Mouse (Mus musculus): ENCODE data around the gene Ift122.
A peak's percentile ranks its signal among the peaks of the same experiment; 100 is the strongest.
"Not testable (repeated sequence)": the region's sequence is repeated elsewhere in the genome, so short reads cannot be mapped to it uniquely, and the experiment has no call there.

Gene Ift122

DNA sequence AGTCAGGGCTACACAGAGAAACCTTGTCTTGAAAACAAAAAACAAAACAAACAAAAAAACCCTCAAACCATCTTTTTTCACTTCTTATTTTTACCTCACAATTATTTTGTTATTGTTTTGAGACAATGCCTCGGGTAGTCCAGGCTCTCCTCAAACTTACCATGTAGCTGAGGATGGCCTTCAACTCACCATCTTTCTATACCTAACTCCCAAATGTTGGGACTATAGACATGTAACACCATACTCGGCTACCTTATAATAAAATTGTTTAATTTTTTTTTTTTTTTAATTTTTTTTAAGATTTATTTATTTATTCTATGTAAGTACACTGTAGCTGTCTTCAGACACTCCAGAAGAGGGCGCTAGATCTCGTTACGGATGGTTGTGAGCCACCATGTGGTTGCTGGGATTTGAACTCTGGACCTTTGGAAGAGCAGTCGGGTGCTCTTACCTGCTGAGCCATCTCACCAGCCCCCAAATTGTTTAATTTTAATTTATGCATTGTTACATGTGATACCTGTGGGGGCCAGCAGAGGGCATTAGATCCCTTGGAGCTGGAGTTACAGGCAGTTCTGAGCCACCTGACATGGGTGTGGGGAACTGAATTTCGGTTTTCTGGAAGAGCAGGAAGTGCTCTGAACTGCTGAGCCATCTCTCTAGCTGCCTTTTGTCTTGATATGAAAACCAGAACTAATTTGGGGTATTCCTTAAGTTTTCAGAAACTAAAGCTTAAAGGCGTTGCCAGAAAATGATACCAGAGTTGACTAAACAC, 6.4 kb upstream of the Ift122 start:
- DNase-seq: peak; percentile 58

DNA sequence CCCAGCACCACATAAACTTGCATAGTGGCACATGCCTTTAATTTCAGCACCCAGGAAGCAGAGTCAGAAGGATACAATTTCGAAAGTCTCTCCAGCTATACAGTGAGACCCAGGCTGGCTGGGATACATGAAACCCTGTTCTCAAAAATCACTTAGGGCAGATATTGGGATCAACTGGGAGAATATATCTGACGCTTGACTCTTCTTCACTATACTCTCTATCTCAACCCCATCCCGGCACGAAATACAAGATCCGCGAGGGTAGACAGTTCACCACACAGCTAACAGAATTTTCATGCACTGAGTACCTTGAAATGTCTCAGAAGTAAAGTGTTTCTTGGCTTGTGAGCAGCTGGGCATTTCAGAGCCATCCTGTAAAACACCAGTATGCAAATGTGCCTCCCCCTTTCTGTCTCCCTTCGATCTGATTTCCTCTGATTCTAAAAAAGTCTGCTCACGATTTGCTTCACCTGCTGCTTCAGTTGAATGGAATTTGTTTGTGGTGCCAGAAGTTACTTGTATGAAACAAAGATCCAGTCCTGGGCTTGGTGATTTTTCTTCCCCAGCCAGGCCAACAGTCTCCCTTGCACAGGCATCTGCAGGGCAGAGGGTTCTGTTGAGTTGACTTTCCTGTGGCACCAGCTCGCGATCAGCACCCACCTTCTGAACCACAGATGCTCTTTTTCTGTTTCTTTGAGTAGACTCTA, 4.5 kb upstream of the Ift122 start:
- no peak for DNase-seq

DNA sequence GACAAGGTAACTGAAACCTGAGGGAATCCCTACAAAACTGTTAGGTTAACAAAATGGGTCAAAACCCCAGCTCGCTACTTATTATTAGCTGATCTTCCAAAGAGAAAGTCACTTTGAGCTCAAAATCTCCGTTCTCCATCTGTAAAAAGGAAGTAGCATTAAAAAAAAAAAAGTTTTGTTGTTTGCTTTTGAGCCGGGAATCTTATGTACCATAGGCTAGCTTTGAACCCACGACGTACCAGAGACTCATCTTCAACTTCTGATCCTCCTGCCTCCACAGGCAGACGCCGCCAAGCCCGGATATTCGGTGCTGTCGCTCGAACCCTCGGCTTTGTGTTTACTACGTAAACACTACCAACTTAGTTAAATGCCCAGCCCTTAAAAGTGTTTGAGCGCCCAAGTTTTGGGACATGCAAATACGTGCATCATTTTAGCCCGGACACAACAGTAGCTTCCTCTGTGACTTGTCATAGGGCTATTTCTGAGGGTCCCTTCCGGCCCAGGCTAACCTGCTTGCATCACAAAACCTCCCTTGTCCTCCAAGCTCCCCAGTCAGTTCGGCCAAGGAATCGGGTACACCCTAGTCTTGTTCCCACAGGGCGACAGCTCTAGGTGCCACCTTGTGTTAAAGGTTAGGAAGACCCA, 702 bp upstream of the Ift122 start:
- DNase-seq: no peak

DNA sequence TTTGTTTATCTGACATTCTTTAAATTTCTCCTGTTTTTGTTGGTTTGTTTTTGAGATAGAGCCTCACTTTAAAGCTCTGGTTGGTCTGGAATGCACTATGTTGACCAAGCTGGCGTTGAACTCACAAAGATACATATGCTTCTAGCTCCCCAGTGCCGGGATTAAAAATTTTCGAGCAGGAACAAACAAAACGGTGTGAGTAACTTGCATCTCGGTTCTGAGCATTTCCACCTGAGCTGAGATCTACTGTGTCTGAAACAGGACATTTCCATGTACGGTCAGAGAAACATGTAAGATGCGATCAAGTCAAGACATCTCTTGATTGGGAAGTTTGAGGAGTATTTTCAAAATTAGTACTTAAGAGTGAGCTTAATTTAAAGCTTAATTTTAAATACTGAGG, 715 bp downstream of the Ift122 start:
- peak; percentile 24 for DNase-seq

DNA sequence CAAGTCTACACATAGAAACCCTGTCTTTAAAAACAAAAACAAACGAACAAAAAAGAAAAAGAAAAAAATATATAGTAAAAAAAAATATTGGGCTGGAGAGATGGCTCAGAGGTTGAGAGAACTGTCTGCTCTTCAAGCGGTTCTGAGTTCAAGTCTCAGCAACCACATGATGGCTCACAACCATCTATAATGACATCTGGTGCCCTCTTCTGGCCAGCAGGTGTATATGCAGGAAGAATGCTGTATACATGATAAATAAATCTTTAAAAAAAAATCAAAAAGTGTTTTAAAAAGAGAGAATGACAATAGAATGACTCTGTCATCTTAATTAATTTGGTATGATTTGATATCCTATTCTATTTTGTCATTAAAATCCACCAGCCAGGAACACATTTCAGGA, 1.2 kb downstream of the Ift122 start:
- DNase-seq: no peak

DNA sequence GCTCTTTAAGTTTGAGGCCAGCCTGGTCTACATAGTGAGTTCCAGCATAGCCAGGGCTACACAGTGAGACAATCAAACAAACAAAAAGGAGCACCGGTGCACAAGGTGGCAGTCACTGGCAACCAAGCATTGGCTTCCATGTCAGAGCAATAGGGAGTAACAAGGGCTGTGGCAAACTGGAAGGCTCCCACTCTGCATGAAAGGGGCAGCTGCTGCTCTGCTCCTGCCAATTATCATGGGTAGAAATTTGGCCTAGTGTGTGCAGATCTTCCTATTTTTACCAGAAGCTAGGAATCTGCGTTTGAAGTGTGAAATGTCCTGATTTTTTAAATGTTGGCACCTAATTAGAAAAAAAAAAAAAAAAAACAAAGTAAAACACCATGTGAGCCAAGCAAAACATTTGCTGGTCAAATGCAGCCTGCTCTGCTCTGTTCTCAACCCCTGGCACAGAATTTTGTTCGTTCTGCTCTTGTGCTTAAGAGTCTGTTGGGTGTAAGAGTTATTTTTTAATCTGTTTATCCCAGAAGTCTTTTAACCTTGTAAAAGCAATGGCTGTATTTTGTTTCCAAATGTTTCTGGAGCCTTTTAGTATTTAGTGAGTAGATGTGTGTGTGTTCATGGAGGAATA, 2.6 kb downstream of the Ift122 start:
- DNase-seq: no peak

DNA sequence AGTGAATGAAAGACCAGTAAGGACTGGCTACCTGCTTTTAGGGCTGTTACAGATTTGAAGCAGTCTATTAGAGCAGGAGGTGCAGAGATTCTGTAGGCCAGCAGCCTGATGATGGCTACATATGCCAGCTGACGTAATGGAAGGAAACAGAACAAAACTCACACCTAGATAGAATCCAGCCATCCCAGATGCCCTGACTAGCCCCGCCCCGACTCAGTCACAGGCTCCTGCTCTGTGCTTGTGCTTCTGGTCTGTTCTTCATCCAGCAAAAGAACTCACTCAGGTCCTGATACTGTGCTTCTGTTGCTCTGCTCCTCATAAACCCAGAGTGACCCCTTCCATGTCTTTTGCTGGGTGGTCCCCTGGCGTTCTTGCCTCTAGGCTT, 3.1 kb downstream of the Ift122 start:
- no peak for DNase-seq

DNA sequence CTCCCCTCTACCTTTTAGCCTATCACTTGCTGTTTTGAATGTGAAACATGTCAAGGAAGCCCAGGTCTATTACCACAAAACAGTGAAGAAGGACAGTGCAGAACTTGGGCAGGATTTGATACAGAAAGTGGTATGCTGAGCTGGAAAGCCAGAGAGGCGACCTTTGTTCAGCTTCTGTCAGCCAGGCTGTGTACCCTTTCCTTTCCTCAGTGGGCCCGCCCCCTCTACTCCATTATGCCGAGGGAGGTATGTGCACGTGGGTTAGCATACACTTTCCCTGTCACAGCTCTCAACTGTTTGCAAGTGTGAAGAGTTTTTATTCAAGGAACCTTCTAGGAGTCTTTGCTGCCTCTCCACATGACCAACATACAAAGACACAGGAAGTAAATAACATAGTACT, 6.0 kb downstream of the Ift122 start:
- no peak for DNase-seq

DNA sequence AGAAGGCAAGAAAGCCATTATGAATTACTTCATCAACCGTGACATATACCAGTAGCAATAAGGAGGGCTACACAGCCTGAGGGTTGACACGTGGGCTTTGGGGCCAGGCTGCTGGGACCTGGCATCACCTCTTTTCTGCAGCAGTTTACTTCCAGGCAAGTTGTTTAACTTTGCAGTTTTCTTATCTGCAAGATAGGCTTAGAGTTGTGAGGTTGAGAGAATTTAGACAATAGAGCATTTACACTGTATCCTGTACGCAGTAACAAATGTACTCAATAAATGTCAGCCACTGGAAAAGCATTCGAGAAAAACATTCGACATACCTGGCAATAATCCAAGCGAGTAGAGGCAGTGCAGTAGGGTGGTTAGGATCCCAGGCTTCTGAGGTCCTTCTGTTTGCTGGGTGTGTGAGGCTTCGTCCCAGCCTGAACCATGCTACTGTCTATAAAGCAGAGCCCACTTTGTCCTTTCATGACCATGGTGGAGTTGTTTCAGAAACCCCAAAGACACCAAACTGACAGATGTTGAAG, 6.8 kb downstream of the Ift122 start:
- DNase-seq: no peak

DNA sequence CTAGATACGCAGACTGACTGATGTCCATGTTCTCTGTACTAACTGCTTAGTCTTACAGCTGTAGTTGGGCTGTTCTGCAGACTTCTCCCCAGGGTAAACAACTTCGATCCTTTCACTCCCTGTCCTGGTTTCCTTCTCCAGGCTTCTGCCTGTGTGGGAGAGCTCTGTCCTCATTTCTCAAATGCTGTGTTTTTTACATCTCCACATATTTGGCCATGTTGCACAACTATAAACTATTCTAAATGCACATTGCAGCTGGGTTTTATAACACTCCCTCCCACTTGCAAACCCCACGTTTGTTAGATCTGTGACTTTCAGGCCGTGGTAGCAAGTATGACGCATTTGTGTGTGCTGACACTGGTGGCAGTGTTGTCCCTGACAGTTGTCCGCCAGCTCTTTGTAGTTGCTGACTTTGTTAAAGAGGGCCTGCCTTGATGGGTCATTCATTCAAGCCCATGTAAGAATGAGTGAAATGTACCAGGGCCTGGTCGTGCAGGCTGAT, 10.1 kb downstream of the Ift122 start:
- no peak for DNase-seq

DNA sequence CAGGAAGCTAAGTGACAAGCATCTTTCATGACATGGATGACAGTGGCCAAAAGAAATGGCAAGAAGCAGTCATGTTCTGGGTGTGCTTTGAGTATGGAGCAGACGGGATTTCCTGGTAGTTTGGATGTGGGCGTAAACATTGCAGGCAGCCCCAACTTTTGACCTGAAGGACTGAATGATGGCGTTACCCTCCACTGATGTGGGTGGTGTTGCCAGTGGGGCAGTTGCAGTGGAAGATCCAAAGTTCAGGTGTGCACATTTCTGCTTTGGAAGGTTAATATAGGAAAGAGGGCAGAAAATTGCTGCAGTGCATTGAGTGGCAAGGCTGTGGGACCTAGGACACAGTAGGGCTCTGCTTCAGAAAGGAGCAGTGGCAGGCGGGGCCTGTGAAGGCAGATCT, 12.0 kb downstream of the Ift122 start:
- DNase-seq: no peak

DNA sequence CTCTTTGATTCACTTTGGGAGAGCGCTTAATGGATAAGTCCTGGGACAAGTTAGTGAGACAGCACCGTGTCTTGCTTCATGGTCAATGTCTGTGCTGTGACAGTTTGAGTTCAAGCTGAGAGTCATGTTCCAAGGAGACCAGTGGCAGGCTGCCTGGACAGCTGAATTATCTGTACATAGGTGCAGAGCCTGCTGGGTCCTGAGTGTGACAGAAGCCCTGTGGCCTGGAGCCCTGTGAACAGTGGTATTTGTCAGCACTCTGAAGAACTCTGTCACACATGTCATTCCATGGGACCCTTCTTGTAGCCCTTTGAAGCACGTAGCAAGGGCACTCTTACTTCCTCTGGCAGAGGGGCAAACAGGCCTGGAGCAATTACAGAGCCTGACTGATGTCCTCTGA, 13.9 kb downstream of the Ift122 start:
- not testable (repeated sequence) for DNase-seq

DNA sequence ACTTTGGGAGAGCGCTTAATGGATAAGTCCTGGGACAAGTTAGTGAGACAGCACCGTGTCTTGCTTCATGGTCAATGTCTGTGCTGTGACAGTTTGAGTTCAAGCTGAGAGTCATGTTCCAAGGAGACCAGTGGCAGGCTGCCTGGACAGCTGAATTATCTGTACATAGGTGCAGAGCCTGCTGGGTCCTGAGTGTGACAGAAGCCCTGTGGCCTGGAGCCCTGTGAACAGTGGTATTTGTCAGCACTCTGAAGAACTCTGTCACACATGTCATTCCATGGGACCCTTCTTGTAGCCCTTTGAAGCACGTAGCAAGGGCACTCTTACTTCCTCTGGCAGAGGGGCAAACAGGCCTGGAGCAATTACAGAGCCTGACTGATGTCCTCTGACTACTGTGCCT, 18.0 kb downstream of the Ift122 start:
- not testable (repeated sequence) for DNase-seq

DNA sequence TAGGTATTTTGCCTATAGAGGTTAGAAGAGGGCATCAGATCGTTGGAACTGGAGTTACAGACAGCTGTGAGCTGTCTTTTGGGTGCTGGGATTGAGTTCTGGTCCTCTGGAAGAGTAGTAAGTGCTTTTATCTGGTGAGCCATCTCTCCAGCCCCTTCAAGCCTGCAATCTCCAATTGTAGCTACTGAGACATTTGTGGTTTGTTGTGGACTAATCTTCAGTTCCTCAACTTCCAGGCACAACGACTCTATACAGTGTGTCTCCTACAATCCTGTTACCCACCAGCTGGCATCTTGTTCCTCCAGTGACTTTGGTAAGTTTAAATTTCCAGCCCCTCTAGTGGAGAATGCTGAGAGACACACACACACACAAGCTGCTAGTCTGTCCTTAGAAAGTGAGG, 24.0 kb downstream of the Ift122 start:
- DNase-seq: no peak

DNA sequence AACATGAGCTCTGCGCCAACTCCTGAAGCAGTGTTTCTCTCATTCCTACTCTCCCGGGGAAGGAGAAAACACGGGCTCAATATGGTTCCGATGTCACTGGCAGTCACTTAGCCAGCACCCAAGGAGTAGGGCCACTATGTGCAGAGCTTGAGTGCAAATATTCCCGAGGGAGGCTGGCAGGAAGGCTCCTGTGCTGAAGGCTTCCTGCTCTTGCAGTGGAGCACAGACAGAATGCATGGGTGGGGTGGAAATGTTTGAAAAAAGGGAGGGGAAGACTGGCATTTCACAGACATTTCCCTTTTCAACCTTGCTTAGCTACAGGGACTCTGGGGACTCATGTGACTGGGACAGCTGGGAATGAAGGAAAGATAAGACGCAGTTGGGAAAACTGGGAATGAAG, 25.4 kb downstream of the Ift122 start:
- no peak for DNase-seq

DNA sequence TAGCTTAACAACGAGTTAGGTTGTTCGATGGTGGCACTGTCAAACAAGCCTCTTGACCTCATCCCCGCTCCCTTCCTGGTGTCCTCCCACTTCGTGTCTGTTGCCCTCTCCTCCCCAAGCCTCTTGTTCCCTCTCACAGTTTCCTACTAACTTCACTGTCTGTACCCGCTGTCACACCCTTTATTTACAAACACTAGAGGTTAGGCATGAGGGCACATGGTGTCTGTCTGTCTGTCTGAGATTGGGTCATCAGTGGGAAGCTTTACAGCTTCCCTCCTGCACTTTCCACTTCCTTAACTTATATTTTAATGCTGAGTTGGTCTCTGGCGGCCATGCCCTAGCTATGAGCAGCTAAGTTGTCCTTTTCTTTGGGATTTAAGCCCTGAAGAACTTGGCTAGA, 26.5 kb downstream of the Ift122 start:
- no peak for DNase-seq

DNA sequence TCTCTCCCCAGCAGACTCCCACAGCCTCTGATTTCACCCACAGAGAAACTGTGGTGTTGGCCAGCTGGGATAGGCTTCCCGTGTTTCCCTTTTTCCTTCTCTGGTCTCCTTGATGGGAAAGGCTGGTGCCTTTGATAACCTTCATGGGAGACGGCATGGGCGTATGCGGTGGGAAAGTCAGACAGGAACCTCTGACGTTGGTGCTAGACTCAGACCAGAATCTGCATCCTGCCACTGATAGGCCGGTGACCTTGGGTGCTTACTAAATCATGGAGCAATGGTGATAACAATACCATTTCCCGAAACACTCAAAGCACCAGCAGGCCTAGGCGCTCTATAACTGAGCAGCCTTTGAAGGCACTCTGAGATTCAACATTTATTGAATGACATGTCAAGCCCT, 27.5 kb downstream of the Ift122 start:
- no peak for DNase-seq

DNA sequence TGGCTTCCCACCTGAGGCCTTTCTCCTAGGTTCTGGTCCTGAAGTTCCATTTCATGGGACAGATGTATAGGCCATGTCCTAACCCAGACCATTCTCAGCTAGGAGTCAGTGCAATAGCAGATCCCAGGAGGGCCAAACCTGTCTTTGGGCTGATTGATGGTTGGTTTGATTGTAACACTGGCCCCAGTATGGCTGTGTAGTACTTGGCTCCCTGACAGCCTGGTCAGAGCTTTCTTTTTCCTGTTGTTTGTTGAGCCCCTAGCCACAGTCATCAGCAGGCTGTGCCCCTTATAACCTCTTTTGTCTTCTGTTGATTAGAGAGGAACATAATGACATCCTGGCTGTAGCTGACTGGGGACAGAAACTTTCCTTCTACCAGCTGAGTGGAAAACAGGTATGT, 30.7 kb downstream of the Ift122 start:
- DNase-seq: no peak

DNA sequence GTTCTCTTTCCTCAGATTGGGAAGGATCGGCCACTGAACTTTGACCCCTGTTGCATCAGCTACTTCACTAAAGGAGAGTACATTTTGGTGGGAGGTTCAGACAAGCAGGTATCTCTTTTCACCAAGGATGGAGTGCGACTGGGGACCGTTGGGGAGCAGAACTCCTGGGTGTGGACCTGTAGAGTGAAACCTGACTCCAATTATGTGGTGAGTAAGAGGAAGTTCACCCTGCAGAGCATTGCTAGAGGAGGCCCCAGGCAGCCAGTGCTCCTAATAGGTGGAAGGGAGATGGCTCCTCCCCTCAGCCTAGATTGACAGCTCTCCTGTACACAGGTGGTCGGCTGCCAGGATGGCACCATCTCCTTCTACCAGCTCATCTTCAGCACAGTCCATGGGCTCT, 33.6 kb downstream of the Ift122 start:
- no peak for DNase-seq

DNA sequence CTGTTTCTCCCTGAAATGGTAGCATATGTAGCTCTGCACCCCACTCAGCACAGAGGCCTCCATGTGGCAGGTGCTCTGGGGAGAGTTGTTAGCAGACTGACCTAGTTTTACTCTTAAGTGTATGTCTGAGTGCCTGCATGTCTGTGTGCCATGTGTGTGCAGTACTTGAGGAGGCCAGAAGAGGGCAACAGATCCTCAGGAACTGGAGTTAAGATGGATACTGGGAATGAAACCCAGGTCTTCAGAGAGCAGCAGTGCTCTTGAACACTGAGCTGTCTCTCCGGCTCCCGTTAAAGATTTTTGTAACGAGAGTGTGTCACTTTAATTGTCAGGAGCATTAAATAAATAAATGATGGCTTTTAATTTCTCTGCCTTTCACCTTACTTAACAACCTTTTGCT, 35.0 kb downstream of the Ift122 start:
- peak; percentile 22 for DNase-seq

DNA sequence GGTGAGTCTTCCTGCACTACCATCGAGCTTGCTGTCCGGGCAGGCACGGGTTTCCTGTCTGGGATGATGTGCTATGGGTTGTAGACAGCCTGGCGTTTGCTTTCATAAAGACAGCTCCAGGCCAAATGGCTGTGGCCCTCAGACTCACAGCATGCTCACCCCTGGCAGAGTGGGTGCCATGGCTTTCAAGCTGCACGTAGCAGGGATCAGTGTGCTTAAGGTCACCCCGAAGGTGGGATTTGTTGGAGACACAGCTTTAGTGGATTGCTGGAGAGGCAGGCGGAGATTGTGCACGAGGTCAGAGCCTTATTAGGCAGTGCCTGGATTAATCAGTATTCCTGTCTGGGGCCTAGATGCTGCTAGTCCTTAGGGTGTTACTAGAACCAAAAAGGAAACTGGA, 37.3 kb downstream of the Ift122 start:
- DNase-seq: no peak

DNA sequence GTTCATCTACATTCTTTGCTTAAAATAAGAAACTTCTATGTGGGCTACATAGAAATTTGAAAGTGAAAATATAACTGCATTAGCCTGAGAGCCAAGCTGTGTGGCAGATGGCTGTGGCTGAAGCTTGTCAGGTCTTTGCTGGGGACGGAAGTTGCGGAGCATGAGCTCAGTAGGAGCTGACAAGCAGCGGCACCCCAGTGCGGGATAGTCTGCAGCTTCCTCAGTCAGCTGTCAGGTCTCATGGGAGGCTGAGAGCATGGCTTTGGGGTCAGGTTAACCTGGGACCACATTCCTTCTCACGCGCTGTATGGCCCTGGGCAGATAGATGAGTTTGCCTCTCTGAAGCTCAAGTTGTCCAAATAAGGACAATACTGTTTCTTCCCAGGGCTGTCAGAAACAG, 37.8 kb downstream of the Ift122 start:
- DNase-seq: peak; percentile 18

DNA sequence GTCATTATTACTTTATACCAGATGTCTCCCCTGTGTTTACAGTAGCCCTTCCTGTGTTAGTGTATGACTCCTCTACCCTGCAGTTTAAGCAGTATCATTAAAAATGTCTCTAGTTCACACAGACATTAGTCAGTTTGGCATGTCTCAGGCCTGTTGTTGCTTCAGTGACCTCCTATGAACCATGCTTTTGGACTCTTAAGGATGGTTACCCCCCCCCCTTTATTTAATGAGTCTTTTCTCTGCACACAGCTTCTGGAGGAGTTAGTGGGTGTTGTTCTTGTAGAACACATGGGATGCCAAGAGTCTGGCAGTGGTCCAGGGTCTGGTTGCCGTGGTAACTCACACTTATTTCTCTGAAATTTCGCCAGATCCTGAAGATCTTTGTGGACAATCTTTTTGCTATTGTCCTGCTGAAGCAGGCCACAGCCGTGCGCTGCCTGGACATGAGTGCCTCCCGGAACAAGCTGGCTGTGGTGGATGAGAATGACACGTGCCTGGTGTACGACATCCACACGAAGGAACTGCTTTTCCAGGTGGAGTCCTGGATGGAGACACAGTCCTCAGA, 38.3 kb downstream of the Ift122 start:
- no peak for DNase-seq

Measured in embryo, embryonic 11 days (tissue).